Mouse (Mus musculus) testis, adult 2 months (tissue): ENCODE measurements at regions not wholly inside any gene's neighbourhood (a gene's known extent, or its start where the extent isn't known, plus 50 kb on each side); places are given as distances from the start of the nearest gene placed in this dataset.

Experiments used
- CTCF ChIP-seq: fragments of 200-500 bp; IDR thresholded peaks from 2 replicates; pipeline ENCODE4 v1.5.1; 2012; ENCODE audit warnings: low read depth, mild to moderate bottlenecking, inconsistent platforms, low read length, moderate library complexity; ENCODE audit not compliant: control insufficient read depth, insufficient read depth, insufficient replicate concordance
- POLR2A ChIP-seq: fragments of 200-500 bp; IDR thresholded peaks from 2 replicates; pipeline ENCODE4 v1.6.1; 2012; ENCODE audit warnings: low read depth, mild to moderate bottlenecking, inconsistent platforms, low read length, moderate library complexity; ENCODE audit not compliant: control insufficient read depth

- no peak for TF ChIP-seq CTCF
- no peak for TF ChIP-seq POLR2A
Observed at GRCm38 (mm10) chr10:61019566-61019965, 69.6 kb upstream of the Pcbd1 start.
